Mouse (Mus musculus): ENCODE measurements at regions not wholly inside any gene's neighbourhood (a gene's known extent, or its start where the extent isn't known, plus 50 kb on each side); places are given as distances from the start of the nearest gene placed in this dataset.

DNA sequence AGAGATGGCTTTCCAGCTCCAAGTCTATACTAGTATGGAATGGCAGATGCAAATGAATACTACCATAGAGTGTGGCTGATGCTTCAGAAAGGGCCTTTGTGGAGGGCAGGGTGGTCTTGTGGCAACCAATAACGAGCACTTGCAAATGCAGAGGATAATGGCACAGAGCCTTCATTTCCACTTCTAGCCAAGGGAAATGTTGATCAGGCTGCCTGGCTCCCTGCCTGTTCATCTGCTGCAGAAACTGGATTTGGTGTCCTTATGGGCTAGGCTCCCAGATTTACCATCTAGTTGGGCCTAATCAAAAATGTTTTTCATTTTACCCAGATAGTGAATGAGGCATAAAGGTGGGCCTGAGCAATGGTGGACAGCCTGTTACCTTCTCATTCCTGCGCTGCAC, 110.7 kb upstream of the Dab1 start:
- Histone ChIP-seq H3K4me3 (ENCODE audit: low read depth, low read length) (no peak overlapping the region), H3K4me1 (ENCODE audit: control insufficient read depth, insufficient read depth, low read length) (no peaks in the 10 kb centered on the region), H3K27me3 (ENCODE audit: control insufficient read depth, insufficient read depth, low read length) (no peaks in the 10 kb centered on the region), H3K9ac (ENCODE audit: low read depth, low read length) (no peak overlapping the region), H3K9me3 (replicated peaks; ENCODE audit: control insufficient read depth, low read length) (no peaks in the 10 kb centered on the region), H3K27ac (ENCODE audit: low read depth, low read length) (no peak overlapping the region), H3K36me3 (ENCODE audit: control insufficient read depth, insufficient read depth, low read length) (no peaks in the 10 kb centered on the region), H3K4me2 (no peak overlapping the region)
- 66% methylated on average over 2 of the region's 2 CpGs for WGBS (ENCODE audit: insufficient replicate concordance)
- no peak for ATAC-seq (replicated peaks; ENCODE audit: insufficient number of reproducible peaks, low FRiP score, low TSS enrichment)

- no peak overlapping the region for H3K4me3 ChIP-seq (ENCODE audit: low read depth, low read length)
- H3K27ac ChIP-seq (ENCODE audit: low read depth, low read length) = no peak overlapping the region
- H3K36me3 ChIP-seq (ENCODE audit: control insufficient read depth, insufficient read depth, low read length) = no peaks in the 10 kb centered on the region
- H3K27me3 ChIP-seq (ENCODE audit: control insufficient read depth, insufficient read depth, low read length) = no peaks in the 10 kb centered on the region
- no peak overlapping the region for H3K9ac ChIP-seq (ENCODE audit: low read depth, low read length)
- 69% methylated on average over 1 of the region's 1 CpGs for WGBS (ENCODE audit: insufficient replicate concordance)
- no peaks in the 10 kb centered on the region for H3K9me3 ChIP-seq (replicated peaks; ENCODE audit: control insufficient read depth, low read length)
- no peak for ATAC-seq (replicated peaks; ENCODE audit: insufficient number of reproducible peaks, low FRiP score, low TSS enrichment)
- H3K4me2 ChIP-seq = no peak overlapping the region
- H3K4me1 ChIP-seq (ENCODE audit: control insufficient read depth, insufficient read depth, low read length) = no peaks in the 10 kb centered on the region
These were observed 106.3 kb upstream of the Dab1 start for GRCm38 (mm10) chr4:103512901-103513300.

GRCm38 (mm10) chr4:103521870-103522609, 97.1 kb upstream of the Dab1 start:
- no peak overlapping the region for H3K4me3 ChIP-seq (ENCODE audit: low read depth, low read length)
- ATAC-seq (replicated peaks; ENCODE audit: insufficient number of reproducible peaks, low FRiP score, low TSS enrichment) = no peak
- WGBS (ENCODE audit: insufficient replicate concordance) = 75% methylated on average over 5 of the region's 5 CpGs
- H3K36me3 ChIP-seq (ENCODE audit: control insufficient read depth, insufficient read depth, low read length) = no peaks in the 10 kb centered on the region
- H3K9me3 ChIP-seq (replicated peaks; ENCODE audit: control insufficient read depth, low read length) = no peaks in the 10 kb centered on the region
- no peaks in the 10 kb centered on the region for H3K27me3 ChIP-seq (ENCODE audit: control insufficient read depth, insufficient read depth, low read length)
- H3K4me2 ChIP-seq = no peak overlapping the region
- no peaks in the 10 kb centered on the region for H3K4me1 ChIP-seq (ENCODE audit: control insufficient read depth, insufficient read depth, low read length)
- H3K9ac ChIP-seq (ENCODE audit: low read depth, low read length) = no peak overlapping the region
- H3K27ac ChIP-seq (ENCODE audit: low read depth, low read length) = no peak overlapping the region

GRCm38 (mm10) chr4:103536534-103537265, 82.5 kb upstream of the Dab1 start:
- no peaks in the 10 kb centered on the region for H3K9me3 ChIP-seq (replicated peaks; ENCODE audit: control insufficient read depth, low read length)
- no peak overlapping the region for H3K4me2 ChIP-seq
- no peak overlapping the region for H3K4me3 ChIP-seq (ENCODE audit: low read depth, low read length)
- H3K36me3 ChIP-seq (ENCODE audit: control insufficient read depth, insufficient read depth, low read length) = no peaks in the 10 kb centered on the region
- no peak for ATAC-seq (replicated peaks; ENCODE audit: insufficient number of reproducible peaks, low FRiP score, low TSS enrichment)
- H3K4me1 ChIP-seq (ENCODE audit: control insufficient read depth, insufficient read depth, low read length) = no peaks in the 10 kb centered on the region
- 55% methylated on average over 6 of the region's 6 CpGs for WGBS (ENCODE audit: insufficient replicate concordance)
- no peak overlapping the region for H3K9ac ChIP-seq (ENCODE audit: low read depth, low read length)
- no peak overlapping the region for H3K27ac ChIP-seq (ENCODE audit: low read depth, low read length)
- H3K27me3 ChIP-seq (ENCODE audit: control insufficient read depth, insufficient read depth, low read length) = no peaks in the 10 kb centered on the region

- Histone ChIP-seq H3K27ac (ENCODE audit: low read depth, low read length) (no peak overlapping the region), H3K27me3 (ENCODE audit: control insufficient read depth, insufficient read depth, low read length) (no peaks in the 10 kb centered on the region), H3K4me3 (ENCODE audit: low read depth, low read length) (no peak overlapping the region), H3K4me1 (ENCODE audit: control insufficient read depth, insufficient read depth, low read length) (no peaks in the 10 kb centered on the region), H3K9ac (ENCODE audit: low read depth, low read length) (no peak overlapping the region), H3K36me3 (ENCODE audit: control insufficient read depth, insufficient read depth, low read length) (no peaks in the 10 kb centered on the region), H3K4me2 (no peak overlapping the region), H3K9me3 (replicated peaks; ENCODE audit: control insufficient read depth, low read length) (no peaks in the 10 kb centered on the region)
- ATAC-seq (replicated peaks; ENCODE audit: insufficient number of reproducible peaks, low FRiP score, low TSS enrichment) = no peak
- WGBS (ENCODE audit: insufficient replicate concordance) = 68% methylated on average over 3 of the region's 3 CpGs
These were observed 78.2 kb upstream of the Dab1 start for GRCm38 (mm10) chr4:103540960-103541359.

GRCm38 (mm10) chr4:103547297-103547696, 71.9 kb upstream of the Dab1 start:
- Histone ChIP-seq H3K4me2 (no peak overlapping the region), H3K27me3 (ENCODE audit: control insufficient read depth, insufficient read depth, low read length) (no peaks in the 10 kb centered on the region), H3K9ac (ENCODE audit: low read depth, low read length) (no peak overlapping the region), H3K4me3 (ENCODE audit: low read depth, low read length) (no peak overlapping the region), H3K36me3 (ENCODE audit: control insufficient read depth, insufficient read depth, low read length) (no peaks in the 10 kb centered on the region), H3K9me3 (replicated peaks; ENCODE audit: control insufficient read depth, low read length) (no peaks in the 10 kb centered on the region), H3K27ac (ENCODE audit: low read depth, low read length) (no peak overlapping the region), H3K4me1 (ENCODE audit: control insufficient read depth, insufficient read depth, low read length) (no peaks in the 10 kb centered on the region)
- ATAC-seq (replicated peaks; ENCODE audit: insufficient number of reproducible peaks, low FRiP score, low TSS enrichment) = no peak

DNA sequence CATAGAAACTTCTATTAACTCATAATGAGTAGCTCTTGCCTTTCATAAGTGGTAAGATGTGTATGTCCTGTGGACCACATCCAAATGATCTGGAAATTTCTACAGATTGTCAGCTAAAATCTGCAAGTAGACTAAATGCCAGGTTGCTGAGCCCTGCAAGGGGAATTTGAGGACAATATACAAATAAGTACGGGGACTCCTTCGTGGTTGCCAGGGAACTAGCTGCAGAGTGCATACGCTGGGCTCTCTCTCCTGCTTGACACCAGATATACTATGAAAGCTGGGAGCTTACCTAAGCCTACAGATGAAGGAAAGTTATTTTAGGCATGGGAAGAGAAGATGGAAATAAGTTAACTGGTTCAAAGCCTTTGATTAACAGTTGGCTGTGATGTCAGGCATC, 66.7 kb upstream of the Dab1 start:
- H3K27ac ChIP-seq (ENCODE audit: low read depth, low read length) = no peak overlapping the region
- H3K9ac ChIP-seq (ENCODE audit: low read depth, low read length) = no peak overlapping the region
- H3K27me3 ChIP-seq (ENCODE audit: control insufficient read depth, insufficient read depth, low read length) = no peaks in the 10 kb centered on the region
- H3K4me2 ChIP-seq = no peak overlapping the region
- H3K9me3 ChIP-seq (replicated peaks; ENCODE audit: control insufficient read depth, low read length) = no peaks in the 10 kb centered on the region
- H3K36me3 ChIP-seq (ENCODE audit: control insufficient read depth, insufficient read depth, low read length) = no peaks in the 10 kb centered on the region
- no peaks in the 10 kb centered on the region for H3K4me1 ChIP-seq (ENCODE audit: control insufficient read depth, insufficient read depth, low read length)
- WGBS (ENCODE audit: insufficient replicate concordance) = 86% methylated on average over 3 of the region's 3 CpGs
- ATAC-seq (replicated peaks; ENCODE audit: insufficient number of reproducible peaks, low FRiP score, low TSS enrichment) = no peak
- H3K4me3 ChIP-seq (ENCODE audit: low read depth, low read length) = no peak overlapping the region

DNA sequence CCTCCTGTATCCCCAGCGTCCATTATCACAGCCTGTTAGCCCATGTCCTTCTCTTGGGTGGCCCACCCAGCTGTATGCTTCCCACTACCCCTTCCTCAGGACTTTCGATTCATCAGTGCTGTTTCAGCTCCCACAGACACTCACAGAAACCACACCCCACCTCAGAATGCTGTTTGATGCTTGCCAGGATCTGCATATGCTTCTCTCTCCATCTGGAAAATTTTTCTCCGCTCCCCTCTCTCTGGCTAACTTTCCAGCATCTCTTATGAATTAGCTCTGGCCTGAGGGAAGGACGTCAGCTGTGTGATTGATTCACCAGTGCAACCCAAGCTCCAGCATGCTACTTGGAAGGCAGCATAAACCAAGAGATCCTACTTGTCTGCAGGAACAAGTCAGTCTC, 66.0 kb upstream of the Dab1 start:
- no peak overlapping the region for H3K4me2 ChIP-seq
- no peaks in the 10 kb centered on the region for H3K27me3 ChIP-seq (ENCODE audit: control insufficient read depth, insufficient read depth, low read length)
- H3K36me3 ChIP-seq (ENCODE audit: control insufficient read depth, insufficient read depth, low read length) = no peaks in the 10 kb centered on the region
- H3K27ac ChIP-seq (ENCODE audit: low read depth, low read length) = no peak overlapping the region
- H3K4me3 ChIP-seq (ENCODE audit: low read depth, low read length) = no peak overlapping the region
- no peak overlapping the region for H3K9ac ChIP-seq (ENCODE audit: low read depth, low read length)
- H3K4me1 ChIP-seq (ENCODE audit: control insufficient read depth, insufficient read depth, low read length) = no peaks in the 10 kb centered on the region
- no peak for ATAC-seq (replicated peaks; ENCODE audit: insufficient number of reproducible peaks, low FRiP score, low TSS enrichment)
- no peaks in the 10 kb centered on the region for H3K9me3 ChIP-seq (replicated peaks; ENCODE audit: control insufficient read depth, low read length)
- WGBS (ENCODE audit: insufficient replicate concordance) = 67% methylated on average over 4 of the region's 4 CpGs

DNA sequence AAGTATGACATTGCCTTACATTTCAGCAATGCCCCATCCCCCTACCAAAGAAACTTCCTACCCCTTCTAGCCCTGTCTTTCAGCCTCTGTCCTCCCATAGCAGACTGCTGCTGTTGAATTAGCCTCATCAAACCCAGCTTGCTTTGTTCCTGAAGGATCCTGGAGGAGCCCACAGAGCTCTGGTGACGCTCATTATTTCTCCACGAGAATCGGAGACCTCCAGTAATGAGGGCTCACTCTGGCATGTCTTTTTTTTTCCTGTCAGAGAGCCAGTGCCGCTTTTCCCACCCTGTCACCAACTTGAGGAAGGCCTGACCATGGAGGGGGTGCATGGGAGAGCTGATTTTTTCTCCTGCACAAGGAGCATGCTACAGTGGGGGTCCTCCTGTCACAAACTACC, 64.6 kb upstream of the Dab1 start:
- no peak for ATAC-seq (replicated peaks; ENCODE audit: insufficient number of reproducible peaks, low FRiP score, low TSS enrichment)
- no peaks in the 10 kb centered on the region for H3K4me1 ChIP-seq (ENCODE audit: control insufficient read depth, insufficient read depth, low read length)
- 79% methylated on average over 4 of the region's 4 CpGs for WGBS (ENCODE audit: insufficient replicate concordance)
- no peak overlapping the region for H3K9ac ChIP-seq (ENCODE audit: low read depth, low read length)
- H3K4me2 ChIP-seq = no peak overlapping the region
- H3K27me3 ChIP-seq (ENCODE audit: control insufficient read depth, insufficient read depth, low read length) = no peaks in the 10 kb centered on the region
- H3K36me3 ChIP-seq (ENCODE audit: control insufficient read depth, insufficient read depth, low read length) = no peaks in the 10 kb centered on the region
- no peak overlapping the region for H3K4me3 ChIP-seq (ENCODE audit: low read depth, low read length)
- no peak overlapping the region for H3K27ac ChIP-seq (ENCODE audit: low read depth, low read length)
- no peaks in the 10 kb centered on the region for H3K9me3 ChIP-seq (replicated peaks; ENCODE audit: control insufficient read depth, low read length)

Measured in heart, embryonic 11.5 days (tissue).